Mouse (Mus musculus) intestine, embryonic 16.5 days (tissue): Measurements from ENCODE around the gene Rbfox3. TPM values are rescaled to one million over a fixed set of nuclear protein-coding genes. Genes with fewer than 3 reads are reported as not detected.

Experiments
- ATAC-seq: fragments of 200-750 bp; cut with Nextera tagmentation; 2 replicates; pipeline ENCODE4 v1.8.0; 2017; ENCODE audit warnings: moderate TSS enrichment, moderate library complexity
- H3K27ac ChIP-seq: fragments of 300-500 bp; sonication (generic); 2 replicates; pipeline ENCODE4 v1.5.1; 2014; ENCODE audit warnings: mild to moderate bottlenecking, low read length
- H3K27me3 ChIP-seq: fragments of 300-500 bp; sonication (generic); replicated peaks from 2 replicates; pipeline ENCODE4 v1.6.1; 2014; ENCODE audit warnings: low read length, control low read depth, mixed read lengths; ENCODE audit not compliant: control insufficient read depth, insufficient read depth
- H3K36me3 ChIP-seq: fragments of 300-500 bp; sonication (generic); 2 replicates; pipeline ENCODE4 v1.6.1; 2014; ENCODE audit warnings: low read length, control low read depth; ENCODE audit not compliant: control insufficient read depth, insufficient read depth
- H3K4me1 ChIP-seq: fragments of 300-500 bp; sonication (generic); 2 replicates; pipeline ENCODE4 v1.6.1; 2014; ENCODE audit warnings: low read length, control low read depth, mixed read lengths; ENCODE audit not compliant: control insufficient read depth, insufficient read depth
- H3K4me2 ChIP-seq: fragments of 300-500 bp; sonication (generic); 2 replicates; pipeline ENCODE4 v1.6.1; 2014; ENCODE audit warnings: low read depth, low read length, control low read depth
- H3K4me3 ChIP-seq: fragments of 300-500 bp; sonication (generic); 2 replicates; pipeline ENCODE4 v1.5.1; 2014; ENCODE audit warnings: mild to moderate bottlenecking, low read length
- H3K9ac ChIP-seq: fragments of 300-500 bp; sonication (generic); 2 replicates; pipeline ENCODE4 v1.6.1; 2014; ENCODE audit warnings: low read depth, low read length
- H3K9me3 ChIP-seq: fragments of 300-500 bp; sonication (generic); 2 replicates; pipeline ENCODE4 v1.6.1; 2016; ENCODE audit warnings: low read length, control low read depth; ENCODE audit not compliant: control insufficient read depth
- WGBS: fragments of 180-500 bp; shearing (Covaris S2); extraction: QIAGEN DNeasy Blood & Tissue Kit; methylation state at CpG from one replicate; pipeline ENCODE4 v1.1.7; 2014; 5-methylcytosine and 5-hydroxymethylcytosine counted together
- polyA plus RNA-seq: library from polyadenylated mRNA; unstranded; fragments of >200 nt; fragmentation: Nextera tagmentation; extraction: Ambion mirVana; gene quantifications from 2 replicates; pipeline ENCODE4 v1.2.1, GENCODE M21; 2015

Rbfox3 gene
- polyA plus RNA-seq, 1 experiment from 2014 or later: 0.98 TPM

DNA sequence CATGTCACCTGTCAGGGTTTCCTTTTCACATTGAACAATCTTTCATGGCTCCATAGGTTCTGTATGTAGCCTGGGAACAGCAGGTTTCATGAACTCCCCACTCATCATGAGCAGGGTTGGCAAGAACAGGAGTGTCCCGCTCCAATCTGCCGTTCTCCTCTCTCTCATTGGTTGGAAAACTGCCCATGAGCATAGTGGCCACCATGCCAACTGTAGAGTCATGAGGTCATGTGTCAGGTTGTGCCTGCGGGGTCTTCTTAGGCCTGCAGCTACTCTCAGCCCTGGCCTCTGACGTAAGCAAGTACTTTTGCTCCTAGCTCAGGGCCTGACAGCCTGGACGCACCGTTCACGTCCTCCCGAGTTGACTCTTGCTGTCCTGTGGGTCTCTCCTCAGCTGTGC is 221.1 kb downstream of the Rbfox3 start:
- no peak overlapping the region for H3K9ac ChIP-seq
- no peak overlapping the region for H3K4me3 ChIP-seq
- no peaks in the 10 kb centered on the region for H3K27me3 ChIP-seq
- no peaks in the 10 kb centered on the region for H3K9me3 ChIP-seq
- WGBS: 81% methylated on average over 8 of the region's 8 CpGs
- no peak overlapping the region for H3K4me2 ChIP-seq
- no peak for ATAC-seq
- no peak overlapping the region for H3K27ac ChIP-seq
- H3K36me3 ChIP-seq: no peaks in the 10 kb centered on the region
- no peaks in the 10 kb centered on the region for H3K4me1 ChIP-seq

DNA sequence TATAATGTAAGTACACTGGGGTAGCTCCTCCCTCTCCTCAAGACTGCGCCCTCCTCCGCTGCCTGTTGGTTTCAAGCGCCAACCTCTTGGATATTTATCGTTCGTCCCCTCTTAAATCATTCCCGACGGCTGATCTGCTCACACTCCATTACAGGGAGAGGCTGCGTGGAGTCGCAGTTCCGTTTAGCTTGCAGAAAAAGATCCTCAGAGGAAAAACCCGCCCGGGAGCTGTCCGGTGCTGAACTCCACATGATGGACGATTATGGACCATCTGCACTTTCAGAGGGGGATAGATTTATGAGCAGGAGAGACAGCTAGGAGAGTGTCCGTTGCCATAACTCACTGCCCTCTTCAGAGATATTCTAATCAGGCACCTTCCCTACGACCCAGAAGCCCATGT is 226.0 kb downstream of the Rbfox3 start:
- Histone ChIP-seq H3K27me3 (peaks cover 11% of the 10 kb centered on the region; the same call in 1 of the 2 replicates), H3K27ac (no peak overlapping the region), H3K9ac (no peak overlapping the region), H3K9me3 (no peaks in the 10 kb centered on the region), H3K4me3 (no peak overlapping the region), H3K36me3 (no peaks in the 10 kb centered on the region), H3K4me1 (no peaks in the 10 kb centered on the region), H3K4me2 (no peak overlapping the region)
- ATAC-seq: no peak
- WGBS: 5% methylated on average over 16 of the region's 16 CpGs

DNA sequence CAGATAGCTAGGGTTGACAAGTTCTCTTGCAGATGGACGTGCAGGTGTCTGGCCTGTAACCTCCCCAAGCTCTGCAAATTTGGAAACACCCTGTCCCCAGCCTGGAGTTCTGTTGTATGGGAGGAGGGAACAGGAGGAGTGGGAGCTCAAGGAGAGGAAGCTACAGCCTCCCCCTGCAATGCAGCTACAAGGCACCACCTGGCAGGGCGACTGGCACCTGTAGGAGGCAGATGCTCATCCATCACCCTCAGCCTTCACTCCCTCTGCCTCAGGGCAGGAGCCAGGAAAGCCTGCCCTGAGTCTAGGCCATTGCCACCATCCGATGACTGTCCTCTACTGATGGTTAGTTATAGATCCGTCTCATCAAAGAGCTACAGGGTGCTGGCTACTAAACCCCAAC is 226.7 kb downstream of the Rbfox3 start:
- Histone ChIP-seq H3K36me3 (no peaks in the 10 kb centered on the region), H3K27me3 (peaks cover 12% of the 10 kb centered on the region; the same call in 1 of the 2 replicates), H3K4me2 (no peak overlapping the region), H3K4me1 (no peaks in the 10 kb centered on the region), H3K9me3 (no peaks in the 10 kb centered on the region), H3K27ac (no peak overlapping the region), H3K9ac (no peak overlapping the region), H3K4me3 (no peak overlapping the region)
- ATAC-seq: no peak
- 67% methylated on average over 4 of the region's 4 CpGs for WGBS

DNA sequence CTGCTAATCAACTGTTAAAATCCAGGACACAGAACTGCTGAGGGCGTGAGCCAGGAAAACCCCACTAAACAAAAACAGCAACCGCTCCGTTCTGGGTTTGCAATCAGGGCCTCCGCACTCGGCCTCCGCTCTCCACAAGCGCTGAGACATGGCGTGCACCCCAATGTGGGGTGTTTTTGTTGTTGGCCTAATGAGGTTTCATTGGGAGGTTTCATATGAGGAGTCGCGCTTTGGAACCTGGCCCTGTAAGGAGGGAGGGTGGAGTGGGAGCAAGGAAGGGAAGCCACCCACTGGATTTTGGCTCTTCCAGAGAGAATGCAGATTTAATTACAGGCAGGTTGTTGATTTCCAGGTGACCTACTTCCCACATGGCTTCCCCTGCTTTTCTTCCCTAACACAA is 230.7 kb downstream of the Rbfox3 start:
- Histone ChIP-seq H3K4me1 (no peaks in the 10 kb centered on the region), H3K9me3 (no peaks in the 10 kb centered on the region), H3K27me3 (peaks cover 15% of the 10 kb centered on the region; the same call in 1 of the 2 replicates)

DNA sequence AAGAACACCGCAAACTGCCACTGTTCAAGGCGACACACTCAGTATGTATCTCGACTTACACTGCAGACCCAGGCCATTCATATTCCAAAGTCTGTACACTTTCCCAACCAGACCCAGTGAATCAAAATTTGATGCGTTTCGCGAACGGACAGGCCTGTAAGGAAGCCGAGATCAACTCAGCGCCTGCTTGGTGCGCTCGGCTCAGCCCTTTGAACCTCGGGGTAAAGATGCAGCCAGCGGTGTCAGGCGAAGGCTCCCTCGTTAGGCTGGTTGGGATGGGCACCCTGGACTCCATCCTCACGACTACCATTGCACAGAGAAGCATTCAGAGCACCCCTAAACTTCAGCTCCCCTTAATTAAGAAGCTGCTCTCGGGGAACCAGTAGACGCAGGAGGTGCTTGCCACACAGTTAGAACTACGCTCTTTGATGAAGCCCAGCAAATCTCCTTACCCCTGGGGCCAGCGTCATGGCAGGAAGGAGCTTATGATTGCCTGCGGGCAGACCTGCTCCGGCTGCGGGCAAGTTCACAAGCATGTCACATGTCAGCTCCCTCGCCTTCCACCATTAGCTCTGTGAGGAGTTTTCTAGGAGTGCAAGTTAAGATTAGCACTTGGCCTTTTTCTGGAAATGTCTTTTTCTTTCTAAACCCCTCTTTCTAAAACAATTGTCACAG is 231.5 kb downstream of the Rbfox3 start:
- 76% methylated on average over 24 of the region's 24 CpGs for WGBS

More for the DNA sequence above, 230.7 kb downstream of the Rbfox3 start:
- no peaks in the 10 kb centered on the region for H3K36me3 ChIP-seq
- WGBS: 71% methylated on average over 10 of the region's 10 CpGs
- no peak for ATAC-seq
- no peak overlapping the region for H3K4me3 ChIP-seq
- no peak overlapping the region for H3K27ac ChIP-seq
- no peak overlapping the region for H3K9ac ChIP-seq
- no peak overlapping the region for H3K4me2 ChIP-seq

DNA sequence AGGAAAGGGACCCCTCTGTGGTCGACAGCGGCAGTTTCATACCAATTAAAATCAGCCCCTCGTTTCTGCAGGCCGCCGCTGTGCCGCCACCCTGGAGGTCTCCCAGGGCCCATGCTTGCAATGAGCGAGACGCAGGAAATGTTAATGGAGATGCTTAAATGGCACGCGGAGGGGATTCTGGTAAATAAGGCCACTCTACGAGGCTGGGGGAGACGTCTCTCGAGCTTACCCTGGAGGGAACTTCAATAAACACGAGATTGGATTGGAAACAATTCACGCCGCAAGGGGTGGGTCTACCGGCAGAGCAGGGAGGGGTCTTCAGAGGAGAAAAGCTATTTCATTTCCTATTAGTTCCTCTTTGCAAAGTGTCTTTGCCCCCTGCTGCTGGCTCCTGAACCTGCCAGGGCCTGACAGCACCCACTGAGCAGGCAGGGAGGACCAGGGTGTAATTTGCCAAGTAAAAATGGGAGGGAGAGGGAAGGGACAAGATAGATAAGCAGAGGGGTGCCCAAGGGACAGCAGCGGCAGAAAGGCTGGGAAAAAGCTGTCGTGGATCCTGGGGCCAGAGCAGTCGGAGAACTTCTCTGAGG is 232.8 kb downstream of the Rbfox3 start:
- WGBS: 34% methylated on average over 20 of the region's 20 CpGs
- no peak overlapping the region for H3K4me3 ChIP-seq
- no peak overlapping the region for H3K27ac ChIP-seq
- no peaks in the 10 kb centered on the region for H3K9me3 ChIP-seq
- H3K27me3 ChIP-seq: peaks cover 10% of the 10 kb centered on the region; the same call in 1 of the 2 replicates
- no peak for ATAC-seq
- H3K9ac ChIP-seq: no peak overlapping the region
- no peak overlapping the region for H3K4me2 ChIP-seq
- no peaks in the 10 kb centered on the region for H3K4me1 ChIP-seq
- H3K36me3 ChIP-seq: no peaks in the 10 kb centered on the region

More for the DNA sequence above, 231.5 kb downstream of the Rbfox3 start:
- H3K27me3 ChIP-seq: peaks cover 13% of the 10 kb centered on the region; the same call in 1 of the 2 replicates
- no peak overlapping the region for H3K9ac ChIP-seq
- no peaks in the 10 kb centered on the region for H3K9me3 ChIP-seq
- no peak overlapping the region for H3K27ac ChIP-seq
- no peak for ATAC-seq
- H3K36me3 ChIP-seq: no peaks in the 10 kb centered on the region
- H3K4me1 ChIP-seq: no peaks in the 10 kb centered on the region
- H3K4me2 ChIP-seq: no peak overlapping the region
- no peak overlapping the region for H3K4me3 ChIP-seq

DNA sequence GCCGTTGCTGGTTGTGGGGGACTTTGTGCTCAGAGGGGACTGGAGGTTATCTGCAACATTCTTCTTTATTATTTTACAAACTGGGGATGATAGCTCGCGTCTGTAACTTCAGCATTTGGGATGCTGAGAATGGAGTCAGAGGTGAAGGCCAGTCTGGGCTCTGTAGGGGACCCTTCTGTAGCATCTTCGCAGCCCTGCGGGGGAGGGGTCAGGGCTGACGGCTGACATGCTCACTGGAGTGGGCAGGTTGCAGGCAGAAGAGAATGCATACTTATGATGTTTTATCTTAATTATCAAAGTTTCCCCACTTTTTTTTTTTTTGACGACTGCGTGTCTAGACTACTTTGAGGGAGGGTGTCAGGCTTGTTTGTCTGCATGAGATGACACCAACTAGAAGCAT is 234.1 kb downstream of the Rbfox3 start:
- ATAC-seq: no peak
- Histone ChIP-seq H3K4me3 (no peak overlapping the region), H3K9ac (no peak overlapping the region), H3K27ac (no peak overlapping the region), H3K4me2 (no peak overlapping the region), H3K9me3 (no peaks in the 10 kb centered on the region), H3K4me1 (no peaks in the 10 kb centered on the region), H3K36me3 (no peaks in the 10 kb centered on the region), H3K27me3 (peaks cover 10% of the 10 kb centered on the region; the same call in 1 of the 2 replicates)
- WGBS: 64% methylated on average over 8 of the region's 8 CpGs

DNA sequence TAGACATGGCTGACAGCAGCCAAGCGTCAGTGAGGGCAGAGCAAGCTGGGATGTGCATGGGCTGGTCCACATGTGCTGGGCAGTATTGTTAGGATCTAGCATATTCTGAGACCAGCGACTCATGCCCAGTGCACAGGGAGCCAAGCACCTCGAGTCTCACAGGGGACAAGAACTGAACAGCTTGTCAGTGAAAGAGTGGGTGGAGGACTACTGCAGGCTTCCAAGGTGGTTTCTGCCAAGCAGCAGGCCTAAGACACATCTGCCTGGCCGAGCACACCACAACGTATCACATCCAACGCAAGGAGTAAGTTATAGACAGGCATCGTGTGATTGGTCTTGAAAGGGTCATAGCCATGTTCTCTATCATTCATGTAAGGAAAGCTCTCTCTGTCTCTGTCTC is 235.0 kb downstream of the Rbfox3 start:
- WGBS: 79% methylated on average over 7 of the region's 7 CpGs
- H3K4me3 ChIP-seq: no peak overlapping the region

DNA sequence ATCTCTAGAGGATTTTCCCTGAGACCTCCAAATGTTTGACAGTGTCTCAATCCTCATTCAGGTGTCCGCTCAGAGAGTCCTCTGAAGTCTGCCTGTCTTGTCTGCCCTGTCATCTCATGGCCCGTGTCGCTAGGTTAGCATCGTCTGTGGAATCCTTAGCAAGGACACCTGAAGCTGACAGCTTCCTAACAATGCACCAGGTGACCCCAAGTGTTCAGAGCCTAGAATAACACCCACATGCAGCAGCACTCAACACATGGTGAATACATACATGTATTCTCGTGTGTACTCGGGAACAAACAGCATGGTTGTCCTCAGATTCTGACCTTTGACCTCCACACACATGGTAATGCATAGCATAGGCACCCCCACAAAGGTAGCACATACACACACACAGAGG is 239.4 kb downstream of the Rbfox3 start:
- H3K4me3 ChIP-seq: no peak overlapping the region
- H3K9me3 ChIP-seq: no peaks in the 10 kb centered on the region
- H3K27ac ChIP-seq: no peak overlapping the region
- ATAC-seq: no peak
- H3K4me1 ChIP-seq: no peaks in the 10 kb centered on the region
- H3K36me3 ChIP-seq: no peaks in the 10 kb centered on the region
- H3K4me2 ChIP-seq: no peak overlapping the region
- H3K27me3 ChIP-seq: no peaks in the 10 kb centered on the region
- no peak overlapping the region for H3K9ac ChIP-seq
- WGBS: 74% methylated on average over 6 of the region's 6 CpGs

More for the DNA sequence above, 235.0 kb downstream of the Rbfox3 start:
- Histone ChIP-seq H3K9ac (no peak overlapping the region), H3K4me1 (no peaks in the 10 kb centered on the region), H3K27ac (no peak overlapping the region), H3K36me3 (no peaks in the 10 kb centered on the region), H3K4me2 (no peak overlapping the region), H3K9me3 (no peaks in the 10 kb centered on the region), H3K27me3 (peaks cover 9% of the 10 kb centered on the region; the same call in 1 of the 2 replicates)
- ATAC-seq: no peak
